Mouse (Mus musculus) kidney, adult 18-20 months (tissue): ENCODE measurements at regions not wholly inside any gene's neighbourhood (a gene's known extent, or its start where the extent isn't known, plus 50 kb on each side); places are given as distances from the start of the nearest gene placed in this dataset.

Experiments
- DNase-seq: peaks from one replicate; pipeline ENCODE4 v3.0.0; 2021

GRCm38 (mm10) chr12:59582587-59582986 lies 363.1 kb upstream of the Fbxo33 start:
- no peak for DNase-seq

DNA sequence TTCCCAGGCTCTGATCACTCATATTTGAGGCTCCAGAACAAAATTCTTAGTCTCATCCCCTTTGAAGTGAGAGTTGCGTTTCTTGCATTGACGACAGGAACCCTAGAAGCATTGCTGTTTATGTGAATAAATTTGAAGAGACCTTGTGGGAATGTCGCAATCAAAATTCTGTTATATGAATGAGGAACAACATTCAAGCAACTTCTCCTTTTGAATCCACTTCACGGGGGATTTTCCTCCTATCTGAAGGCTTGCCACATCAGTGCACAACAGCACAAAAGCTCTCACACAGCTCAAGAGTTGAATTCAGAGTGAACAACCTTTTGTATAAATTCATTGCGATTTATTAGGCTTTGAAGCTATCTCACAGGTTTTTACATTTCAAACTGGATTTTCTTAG lies 360.2 kb upstream of the Fbxo33 start:
- DNase-seq: no peak

GRCm38 (mm10) chr12:59563960-59564359 lies 344.4 kb upstream of the Fbxo33 start:
- no peak for DNase-seq

DNA sequence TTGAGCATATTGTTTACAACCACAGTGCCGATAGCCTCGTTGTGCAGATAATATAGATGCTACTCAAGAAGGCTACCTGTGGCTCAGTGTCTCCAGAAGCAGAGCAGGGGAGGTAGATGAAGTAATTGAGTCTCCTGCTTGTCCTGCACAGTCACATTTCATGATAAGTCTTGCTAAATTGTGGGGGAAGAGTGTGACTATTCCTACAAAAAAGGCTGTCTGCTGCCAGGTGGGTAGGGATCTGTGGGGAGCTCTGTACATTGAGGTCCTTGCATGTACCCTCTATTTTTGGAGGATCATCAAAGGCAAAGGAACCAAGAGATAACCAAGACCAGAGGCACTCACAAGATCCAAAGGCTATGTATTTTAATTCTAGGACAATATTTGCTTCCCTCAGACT lies 320.3 kb upstream of the Fbxo33 start:
- DNase-seq: no peak

DNA sequence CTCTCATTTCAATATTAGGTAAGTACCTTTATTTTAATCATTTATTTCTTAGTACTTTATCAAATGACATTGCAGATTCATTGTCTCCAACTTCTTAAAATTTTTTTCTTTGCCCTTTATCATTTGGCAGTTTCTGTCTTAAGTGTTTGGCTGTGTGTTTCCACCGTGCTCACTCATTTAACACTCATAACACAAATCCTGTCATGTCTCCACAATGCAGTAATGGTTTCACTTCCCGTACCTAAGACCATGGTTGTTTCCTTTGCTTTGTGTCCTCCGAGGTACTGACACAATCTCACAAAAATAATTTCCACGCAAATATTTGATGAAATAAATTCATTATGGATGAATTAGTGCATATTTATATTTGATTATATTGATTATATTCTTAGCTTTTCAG lies 311.0 kb upstream of the Fbxo33 start:
- DNase-seq: no peak

DNA sequence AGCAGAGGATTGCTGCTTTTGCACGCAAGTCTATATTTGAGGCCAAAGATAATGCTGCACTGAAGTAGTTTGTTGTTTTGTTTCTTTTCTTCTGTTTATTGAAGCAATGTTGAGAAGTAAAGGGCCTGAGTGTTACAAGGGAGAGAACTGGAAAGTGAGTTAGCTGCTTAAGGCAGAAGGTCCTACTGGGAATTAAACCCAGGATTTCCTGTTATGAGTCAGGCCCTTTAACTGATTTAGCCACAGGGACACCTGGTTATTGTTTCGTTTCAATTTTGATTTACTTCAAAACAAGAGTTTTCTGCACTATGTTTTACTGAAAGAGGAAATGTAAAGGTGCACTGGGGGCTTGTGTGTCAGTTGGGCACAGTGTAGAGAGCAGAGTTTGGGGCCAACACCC lies 303.8 kb upstream of the Fbxo33 start:
- DNase-seq: no peak

- DNase-seq: no peak
Observed at GRCm38 (mm10) chr12:59521946-59522345, 302.4 kb upstream of the Fbxo33 start.

GRCm38 (mm10) chr12:59509857-59510256 lies 290.3 kb upstream of the Fbxo33 start:
- no peak for DNase-seq

GRCm38 (mm10) chr12:59509175-59509574 lies 289.6 kb upstream of the Fbxo33 start:
- DNase-seq: no peak

DNA sequence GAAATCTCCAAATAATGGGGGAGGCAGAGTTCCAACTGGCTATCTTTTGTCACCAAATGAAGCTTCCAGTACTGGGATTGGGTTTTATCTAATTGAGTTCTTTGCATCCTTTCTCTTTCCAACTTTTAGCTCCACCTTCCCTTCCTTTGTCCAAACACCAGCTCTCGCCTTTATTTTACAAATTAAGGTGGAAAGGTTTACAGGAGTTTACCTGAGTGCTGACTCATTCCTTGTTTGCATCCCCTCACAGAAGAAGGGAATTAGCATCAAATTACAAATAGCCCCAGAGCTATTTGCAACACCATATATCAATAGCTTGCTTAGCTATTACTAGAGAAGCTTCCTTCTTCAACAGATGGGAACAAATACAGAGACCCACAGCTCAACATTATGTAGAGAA lies 287.9 kb upstream of the Fbxo33 start:
- DNase-seq: no peak

DNA sequence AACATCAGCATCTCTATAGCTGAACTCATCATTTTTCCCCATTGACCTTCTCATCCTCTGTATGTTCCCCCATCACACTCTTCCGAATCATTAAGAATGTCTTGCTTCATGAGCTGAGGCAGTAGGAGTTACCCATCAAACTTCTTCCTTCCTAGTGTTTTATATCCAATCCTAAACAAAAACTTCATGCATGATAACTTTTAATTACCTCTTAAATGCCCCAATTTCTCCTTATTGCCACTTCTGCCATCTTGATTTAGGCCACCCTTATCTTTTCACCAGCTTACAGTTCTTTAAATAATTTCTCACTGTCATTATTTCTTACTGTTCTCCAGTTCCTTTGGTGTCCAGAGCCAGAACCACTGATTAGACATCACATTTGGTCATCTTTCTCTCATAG lies 277.9 kb upstream of the Fbxo33 start:
- DNase-seq: no peak

DNA sequence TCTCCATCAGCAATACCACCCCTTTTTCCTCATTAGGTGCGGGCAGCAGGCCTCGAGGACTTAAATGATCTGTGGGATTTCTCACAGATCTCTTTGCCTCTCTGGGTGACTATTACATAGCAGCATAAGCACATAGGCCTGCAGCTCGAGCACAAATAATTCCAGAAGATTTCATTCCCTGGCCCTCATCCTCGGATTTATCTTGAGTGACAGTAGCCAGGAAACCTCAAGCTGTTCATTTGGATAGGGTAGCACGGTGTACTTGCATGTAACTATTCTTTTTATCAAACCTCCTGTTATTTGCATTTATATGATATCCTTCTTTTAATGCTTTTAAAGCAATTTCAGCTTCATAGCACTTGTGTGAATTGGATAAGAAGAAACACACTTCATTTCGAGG lies 268.5 kb upstream of the Fbxo33 start:
- no peak for DNase-seq

DNA sequence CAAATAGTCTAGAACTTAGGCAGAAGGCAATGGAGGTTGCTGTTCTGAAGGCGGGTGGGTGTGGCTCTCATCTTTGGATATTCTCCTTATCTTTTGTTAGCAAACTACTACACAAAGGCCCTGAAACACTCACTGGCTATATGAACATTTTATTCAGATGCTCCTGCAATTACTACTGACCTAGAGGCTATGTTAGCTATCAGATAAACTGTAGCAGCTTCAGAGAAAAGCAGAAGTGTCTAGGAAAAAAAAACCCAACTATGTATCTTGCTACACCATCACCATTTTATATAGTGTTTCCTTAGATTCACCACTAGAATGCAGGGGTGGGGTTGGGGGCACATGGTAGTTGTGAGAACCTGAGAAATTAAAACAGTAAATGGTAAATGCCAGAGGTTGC lies 268.0 kb upstream of the Fbxo33 start:
- DNase-seq: no peak

GRCm38 (mm10) chr12:59460997-59461961 lies 241.8 kb upstream of the Fbxo33 start:
- no peak for DNase-seq

- no peak for DNase-seq
Observed at GRCm38 (mm10) chr12:59456175-59456851, 236.8 kb upstream of the Fbxo33 start.

- DNase-seq: no peak
Observed at GRCm38 (mm10) chr12:59415051-59415450, 195.5 kb upstream of the Fbxo33 start.

DNA sequence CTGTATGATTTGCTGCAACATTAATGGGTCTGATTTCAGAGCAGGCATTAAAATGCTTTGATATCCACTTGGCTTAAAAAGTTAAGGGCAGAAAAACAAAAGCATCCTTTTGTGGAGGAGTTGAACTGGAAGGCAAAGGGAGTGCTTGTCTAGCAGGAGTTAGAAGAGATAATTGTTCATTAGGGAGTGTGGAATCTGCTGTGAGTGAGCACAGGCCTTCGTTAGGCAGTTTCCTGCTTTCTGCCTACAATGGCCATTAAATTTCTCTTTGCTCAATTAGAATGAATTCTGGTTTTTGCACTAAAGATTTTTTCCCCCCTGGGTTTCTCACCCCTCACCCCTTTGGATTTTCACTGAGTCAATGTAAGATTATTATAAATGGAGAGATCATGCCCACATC lies 192.0 kb upstream of the Fbxo33 start:
- no peak for DNase-seq

DNA sequence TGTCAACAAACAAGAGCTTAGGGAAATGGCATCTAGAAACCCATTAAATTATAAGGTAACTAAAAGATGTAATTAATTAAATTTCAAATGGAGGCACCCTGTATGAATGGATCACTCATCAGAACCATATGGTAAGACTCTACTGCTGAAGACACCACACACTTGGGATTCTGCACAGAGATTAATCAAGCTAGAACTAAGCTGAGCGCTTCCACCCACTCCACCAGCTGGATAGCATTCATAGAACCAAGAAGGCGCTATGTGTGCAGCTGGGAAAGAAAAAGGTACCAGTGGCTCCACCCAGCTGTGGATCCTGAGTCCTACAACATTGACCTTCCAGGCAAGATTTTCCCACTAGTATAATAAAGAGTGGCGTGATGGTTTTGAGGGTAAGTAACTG lies 171.6 kb upstream of the Fbxo33 start:
- DNase-seq: no peak

DNA sequence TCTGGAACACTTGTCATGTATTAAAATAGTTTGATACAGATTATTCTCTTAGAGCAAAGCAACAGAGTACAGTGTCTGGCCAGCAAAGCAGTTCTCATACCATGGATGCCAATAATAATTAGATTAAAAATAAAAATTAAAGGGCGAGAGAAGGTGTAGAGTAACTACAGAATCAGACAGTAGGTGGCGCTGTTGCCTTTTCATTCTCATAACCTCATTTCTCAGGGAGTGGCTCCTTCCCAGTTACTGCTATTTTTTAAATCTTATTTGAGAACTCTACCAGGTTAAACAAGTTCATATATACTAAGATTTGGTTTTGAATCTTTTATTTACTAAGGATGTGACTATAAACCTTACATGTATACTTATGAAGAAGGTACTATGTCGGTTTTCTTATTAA lies 163.3 kb upstream of the Fbxo33 start:
- DNase-seq: peak; percentile 10

GRCm38 (mm10) chr12:59341586-59341985 lies 122.1 kb upstream of the Fbxo33 start:
- no peak for DNase-seq

DNA sequence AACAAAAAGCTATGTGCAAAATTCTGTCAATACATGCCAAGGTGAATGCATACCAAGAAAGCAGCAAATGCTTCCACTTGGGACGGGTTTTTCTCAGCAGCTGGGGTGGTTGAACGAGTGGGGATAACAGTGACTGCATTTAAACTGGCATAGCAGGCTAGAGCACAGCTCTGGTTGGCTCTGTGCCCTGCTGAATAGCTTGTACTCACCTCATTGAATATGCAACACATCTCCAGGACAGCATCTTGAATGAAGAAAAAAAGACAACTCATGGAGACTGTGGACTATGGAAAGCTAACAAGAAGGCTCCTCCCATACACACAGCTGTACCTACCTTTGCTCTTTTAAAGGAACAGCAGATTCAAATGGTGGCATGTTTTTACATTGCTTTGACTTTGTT lies 111.2 kb upstream of the Fbxo33 start:
- DNase-seq: peak; percentile 7

DNA sequence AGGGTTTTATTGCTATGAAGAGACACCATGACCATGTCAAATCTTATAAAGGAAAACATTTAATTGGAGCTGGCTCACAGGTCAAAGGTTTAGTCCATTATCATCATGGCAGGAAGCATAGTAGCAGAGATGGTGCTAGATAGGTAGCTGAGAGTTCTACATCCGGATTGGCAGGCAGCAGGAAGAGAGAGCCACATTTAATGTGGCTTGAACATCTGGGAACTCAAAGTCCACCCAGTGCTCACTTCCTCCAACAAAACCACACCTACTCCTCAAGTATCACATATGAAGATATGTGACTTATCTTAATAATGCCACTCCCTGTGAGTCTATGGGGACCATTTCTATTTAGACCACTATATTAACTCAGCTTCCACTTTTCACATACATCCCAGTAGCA lies 93.2 kb upstream of the Fbxo33 start:
- DNase-seq: no peak

GRCm38 (mm10) chr12:59307958-59308357 lies 88.4 kb upstream of the Fbxo33 start:
- DNase-seq: no peak

GRCm38 (mm10) chr12:59304522-59304921 lies 85.0 kb upstream of the Fbxo33 start:
- no peak for DNase-seq
